Mouse (Mus musculus): ENCODE measurements around the gene Hao1.
A peak's percentile ranks its signal among the peaks of the same experiment; 100 is the strongest.

Hao1 gene

DNA sequence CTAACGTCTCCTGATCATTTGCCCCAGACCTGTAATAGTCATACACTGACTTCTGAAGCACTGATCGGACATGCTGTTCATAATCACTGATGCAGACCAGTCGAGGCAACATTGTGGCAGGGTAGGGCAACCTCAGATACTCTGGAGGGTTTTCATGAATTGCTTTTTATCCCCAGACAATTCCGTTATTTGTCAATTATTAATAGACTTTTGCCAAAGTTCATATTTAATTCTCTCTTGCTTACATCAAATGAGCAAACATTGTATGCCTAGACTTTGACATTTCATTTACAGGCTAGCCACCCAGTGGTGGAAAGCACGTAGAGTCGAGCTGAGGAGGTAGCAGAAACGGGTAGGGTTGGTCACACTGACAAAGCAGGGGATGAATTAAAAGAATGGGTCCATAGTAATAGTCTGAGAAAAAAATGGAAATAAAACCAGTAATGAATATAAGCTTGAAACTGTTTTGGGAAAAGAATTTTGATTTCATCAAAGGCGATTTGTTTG, at the start of gene Hao1:
Hao1 (minus strand) TSS at position 148 of the 507 bp plus-strand sequence.
- DNase-seq: no peak

DNA sequence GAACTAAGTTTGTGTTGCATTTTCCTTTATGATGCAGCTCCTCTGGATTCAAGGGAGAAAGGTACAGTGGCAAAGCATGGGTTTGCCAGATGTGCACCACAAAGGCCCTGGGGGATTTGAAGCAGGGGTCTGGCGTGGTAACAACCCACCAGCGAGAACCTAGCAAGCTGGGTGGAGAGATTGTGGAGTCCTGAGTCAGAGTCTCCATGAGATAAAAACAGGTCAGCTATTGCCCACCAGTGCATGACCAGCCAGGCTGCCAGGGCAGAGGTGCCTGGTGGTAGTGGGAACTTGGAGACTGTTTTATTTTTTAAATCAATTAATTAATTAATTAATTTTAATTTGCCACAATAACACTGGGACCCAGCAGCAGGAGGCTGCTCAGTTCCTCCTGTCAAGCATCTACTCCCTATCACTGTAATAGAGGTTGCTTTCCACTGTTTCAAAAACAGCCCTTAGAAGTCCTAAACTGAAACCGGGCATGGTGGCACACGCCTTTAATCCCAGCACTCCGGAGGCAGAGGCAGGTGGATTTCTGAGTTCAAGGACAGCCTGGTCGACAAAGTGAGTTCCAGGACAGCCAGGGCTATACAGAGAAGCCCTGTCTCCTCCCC, 37.0 kb upstream of the Hao1 start:
- DNase-seq: no peak

DNA sequence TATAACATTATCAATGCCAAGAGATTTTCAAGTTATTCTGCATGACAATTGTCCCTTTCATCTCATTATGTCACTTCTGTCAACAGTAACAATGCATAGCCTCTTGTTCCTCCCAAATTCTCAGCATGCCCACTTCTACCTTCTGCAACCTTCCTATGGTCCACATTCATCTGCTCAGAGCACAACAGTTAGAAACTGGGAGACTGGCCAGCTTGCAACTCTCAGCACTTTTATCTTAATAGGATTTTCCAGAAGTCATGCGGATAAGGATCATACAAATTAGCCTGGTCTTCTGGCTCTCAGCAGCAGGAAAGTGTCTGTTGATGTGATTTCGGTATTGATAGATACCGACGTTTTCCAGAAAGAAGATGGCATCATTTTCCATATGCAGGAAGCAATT, 31.1 kb upstream of the Hao1 start:
- no peak for DNase-seq

DNA sequence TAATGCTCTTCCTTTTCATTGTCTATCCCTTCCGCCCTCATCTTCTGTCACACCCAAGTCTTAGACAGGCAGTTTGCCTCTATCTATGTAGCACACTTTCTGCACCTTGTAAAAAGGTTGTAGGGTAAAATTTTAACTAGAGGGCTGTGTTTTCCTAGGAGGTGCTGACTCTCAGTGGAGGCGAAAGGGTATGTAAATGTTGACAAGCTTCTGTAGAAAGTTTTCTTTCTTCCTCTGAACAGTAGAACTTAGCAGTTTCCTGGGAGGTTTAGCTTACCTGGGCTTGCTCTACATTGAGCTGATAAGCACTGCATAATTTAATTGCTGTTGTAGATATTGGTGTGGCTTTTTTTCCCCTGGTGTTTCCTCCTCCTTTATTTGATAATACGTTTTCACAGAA, 5.3 kb upstream of the Hao1 start:
- no peak for DNase-seq

DNA sequence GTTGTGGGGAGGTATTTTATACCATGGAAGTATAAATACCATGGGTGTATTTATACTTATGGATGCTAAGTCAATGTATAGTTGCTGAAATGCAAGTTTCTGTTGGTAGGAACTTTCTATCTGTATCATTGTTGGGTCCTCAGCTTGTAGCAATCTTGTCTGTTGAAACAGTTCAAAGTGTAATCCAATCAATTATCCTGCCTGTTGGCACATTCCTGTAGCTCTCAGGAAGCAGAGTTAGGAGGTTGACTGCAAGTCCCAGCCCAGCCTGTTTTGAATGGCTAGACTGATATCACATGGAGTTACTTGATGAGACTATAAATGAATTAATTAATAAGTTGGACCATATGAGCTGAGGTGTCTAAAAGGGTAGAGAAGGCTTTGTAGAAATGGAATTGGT, 1.8 kb downstream of the Hao1 start:
- DNase-seq: no peak

DNA sequence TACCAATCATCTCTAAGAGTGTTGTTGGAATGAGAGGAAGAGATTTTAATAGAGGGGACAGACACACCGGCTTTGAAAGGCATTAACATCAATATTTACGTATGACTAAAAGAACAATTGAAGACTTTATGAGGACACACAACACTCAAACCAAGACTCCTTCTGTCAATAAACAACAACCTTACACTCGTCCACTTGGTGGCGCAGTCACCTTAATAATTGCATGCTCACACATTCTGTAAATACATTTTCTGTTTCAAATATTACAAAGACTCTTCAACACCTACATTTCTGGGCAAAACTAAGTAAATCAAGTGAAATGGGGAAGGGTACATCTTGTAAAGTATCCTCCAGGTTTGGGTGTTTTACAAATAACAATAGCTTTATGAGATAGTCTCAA, 4.4 kb downstream of the Hao1 start:
- peak; percentile 81 for DNase-seq

DNA sequence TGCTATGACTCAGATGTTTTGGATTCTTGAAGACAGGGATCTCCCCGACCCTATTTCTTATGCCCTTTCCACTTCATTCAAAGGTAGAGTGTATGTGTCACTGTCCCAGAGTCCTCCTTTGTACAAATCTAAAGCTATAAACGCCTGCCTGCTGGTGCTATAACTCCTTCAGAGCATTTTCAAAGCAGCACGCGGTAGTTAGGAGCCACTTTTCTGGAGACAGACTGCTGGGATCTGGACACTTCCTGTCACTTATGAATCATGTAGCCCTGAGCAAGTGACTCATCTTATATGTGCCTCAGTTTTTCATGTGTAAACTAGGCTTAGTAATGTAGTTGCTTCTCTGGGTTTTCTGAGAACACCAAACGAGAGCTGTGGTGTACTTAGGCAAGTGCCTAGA, 9.1 kb downstream of the Hao1 start:
- no peak for DNase-seq

DNA sequence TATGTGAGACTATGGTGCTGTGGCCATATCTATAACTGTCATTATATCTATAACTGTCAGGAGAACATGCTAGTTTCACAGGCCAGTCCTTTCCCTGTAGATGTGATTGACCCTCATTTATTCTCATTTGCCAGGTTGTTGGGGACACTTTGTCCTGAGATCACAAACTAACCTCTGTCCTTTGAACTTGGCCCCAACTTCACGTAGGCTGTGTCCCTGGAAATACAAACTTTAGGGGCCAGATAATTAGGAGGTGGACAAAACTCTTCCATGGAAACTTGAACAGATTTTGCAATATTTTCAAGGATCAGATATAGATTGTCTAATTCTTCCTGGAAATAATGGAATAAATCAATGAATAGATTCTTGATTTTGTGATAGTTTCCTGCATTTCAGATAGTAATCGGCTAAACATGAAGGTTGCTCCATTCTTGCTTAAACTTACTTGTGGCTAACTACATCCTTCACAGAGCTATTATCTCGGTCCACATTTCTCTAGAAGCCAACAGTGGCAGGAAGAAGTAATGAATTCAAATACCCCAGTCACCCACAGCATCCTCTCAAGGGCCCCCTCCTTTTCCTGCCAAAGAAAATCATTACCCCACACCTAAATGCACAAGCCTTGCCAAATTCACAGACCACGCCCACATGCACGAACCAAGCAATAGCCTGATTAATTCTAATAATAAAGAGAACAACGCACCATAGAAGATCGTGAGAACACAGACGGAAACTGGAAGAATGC, 9.7 kb downstream of the Hao1 start:
- no peak for DNase-seq

DNA sequence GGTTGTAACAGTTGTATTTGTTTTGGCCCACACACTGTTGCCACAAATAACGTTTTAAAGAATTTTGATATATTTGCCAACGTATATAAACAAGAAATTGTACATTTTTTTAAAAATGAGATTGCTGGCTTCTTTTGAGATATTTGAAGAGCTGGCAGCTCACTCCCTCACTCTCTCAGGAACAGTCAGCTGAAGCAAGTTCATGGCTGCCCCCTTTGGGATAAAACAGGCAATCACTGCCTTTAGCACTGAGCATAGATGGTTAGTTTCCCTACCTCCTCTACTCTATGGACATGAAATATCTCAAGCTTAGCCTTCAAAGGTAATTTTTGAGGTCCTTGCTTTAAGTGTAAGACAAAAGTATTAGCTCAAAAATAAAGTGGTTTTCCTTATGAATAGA, 10.7 kb downstream of the Hao1 start:
- DNase-seq: no peak

DNA sequence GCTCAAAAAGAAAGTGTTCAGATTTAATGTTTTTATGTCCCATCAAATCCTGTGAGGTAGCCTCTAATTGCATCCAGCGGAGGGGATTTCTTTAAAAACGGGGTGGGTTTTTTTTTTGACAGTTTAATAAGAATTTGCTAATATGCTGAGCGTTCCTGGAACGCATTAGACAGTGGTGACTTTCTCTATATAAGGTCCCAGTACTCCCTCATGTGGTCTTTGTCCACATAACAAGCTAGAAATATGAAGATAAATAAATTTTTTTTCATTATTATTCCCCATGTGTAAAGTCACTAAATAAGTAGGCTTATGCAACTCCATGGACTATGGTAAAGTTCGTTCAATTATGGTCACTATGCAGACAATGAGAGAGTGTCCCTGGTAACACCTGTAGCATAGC, 13.1 kb downstream of the Hao1 start:
- peak; percentile 11 for DNase-seq

DNA sequence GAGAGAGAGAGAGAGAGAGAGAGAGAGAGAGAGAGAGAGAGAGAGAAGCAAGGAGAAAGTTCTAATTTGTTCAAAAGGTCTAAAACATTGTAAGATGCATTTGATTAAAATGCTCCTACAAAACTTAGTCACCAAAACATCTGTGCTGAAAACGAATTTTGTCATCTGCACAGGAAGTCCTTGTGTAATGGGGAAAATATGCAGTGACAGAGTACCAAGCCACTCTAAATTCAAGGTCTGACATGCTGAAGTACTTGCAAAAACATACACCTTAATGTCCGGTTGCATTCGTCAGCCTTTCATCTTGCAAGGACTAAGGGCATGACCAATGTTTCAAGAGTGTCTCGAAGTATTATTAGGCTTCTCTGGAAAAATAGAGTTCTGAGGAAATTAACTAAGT, 15.7 kb downstream of the Hao1 start:
- no peak for DNase-seq

DNA sequence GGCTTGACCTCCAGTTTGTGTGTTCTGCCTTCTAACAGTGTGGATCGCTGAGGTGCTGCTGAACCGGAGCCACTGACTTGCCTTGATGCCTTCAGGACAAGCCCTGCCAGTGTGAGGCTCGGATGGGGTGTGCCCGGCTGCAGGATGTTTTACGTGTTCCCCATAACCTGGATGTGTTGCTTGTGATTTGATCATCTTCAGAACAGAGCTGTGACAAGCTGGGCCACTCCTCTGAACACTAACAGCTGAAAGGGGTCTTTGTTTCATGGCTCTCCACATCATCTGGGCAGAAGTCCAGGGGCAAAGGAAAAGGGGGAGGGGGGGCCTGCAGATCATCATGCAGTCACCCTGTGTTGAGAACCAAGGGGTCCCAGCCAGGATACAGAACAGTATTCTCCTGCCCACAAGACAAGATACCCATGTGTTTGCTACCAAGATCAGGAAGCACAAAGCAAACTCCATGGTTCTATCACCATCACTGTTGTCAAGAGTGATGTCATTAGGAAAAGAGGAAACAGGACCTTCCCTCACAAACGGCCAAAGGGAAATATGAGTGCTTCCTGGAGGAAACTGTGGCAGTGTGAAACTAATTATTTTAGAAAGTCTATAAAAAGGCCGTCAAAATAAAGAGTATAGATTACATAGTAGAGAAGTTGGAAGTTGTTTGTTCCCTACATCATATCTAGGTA, 25.9 kb downstream of the Hao1 start:
- DNase-seq: no peak

DNA sequence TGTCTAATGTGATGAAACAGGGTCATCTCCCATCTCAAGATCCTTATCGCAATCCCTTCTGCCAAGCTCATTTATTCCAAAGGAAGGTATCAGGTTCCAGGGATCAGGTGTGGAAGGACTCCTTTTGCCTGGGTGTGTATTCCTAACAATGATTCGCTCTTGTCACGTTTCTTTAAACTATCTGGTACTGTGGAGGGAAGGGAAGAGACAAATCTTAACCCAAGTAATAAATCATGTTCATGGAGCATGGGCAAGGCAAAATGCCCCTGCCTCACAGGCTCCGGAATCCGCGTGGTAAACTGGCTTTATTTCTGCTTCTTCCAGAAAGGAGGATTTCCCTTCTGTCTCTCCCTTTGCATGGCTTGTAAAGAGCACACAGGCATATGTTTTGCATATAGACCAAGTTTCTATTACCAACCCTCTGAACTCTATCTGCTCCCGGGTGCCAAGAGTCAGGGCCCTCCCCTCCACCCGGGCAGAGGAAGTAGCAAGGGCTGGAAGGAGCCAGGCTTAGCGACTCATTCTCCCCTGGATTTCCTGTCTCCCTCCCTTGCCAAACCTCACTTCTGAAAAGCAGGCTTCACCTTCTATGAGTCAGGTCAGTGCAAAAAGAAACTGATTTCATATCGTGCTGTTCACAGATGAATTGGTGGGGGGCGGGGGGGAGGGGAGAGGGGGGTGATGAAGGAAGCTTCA, 26.6 kb downstream of the Hao1 start:
- no peak for DNase-seq

DNA sequence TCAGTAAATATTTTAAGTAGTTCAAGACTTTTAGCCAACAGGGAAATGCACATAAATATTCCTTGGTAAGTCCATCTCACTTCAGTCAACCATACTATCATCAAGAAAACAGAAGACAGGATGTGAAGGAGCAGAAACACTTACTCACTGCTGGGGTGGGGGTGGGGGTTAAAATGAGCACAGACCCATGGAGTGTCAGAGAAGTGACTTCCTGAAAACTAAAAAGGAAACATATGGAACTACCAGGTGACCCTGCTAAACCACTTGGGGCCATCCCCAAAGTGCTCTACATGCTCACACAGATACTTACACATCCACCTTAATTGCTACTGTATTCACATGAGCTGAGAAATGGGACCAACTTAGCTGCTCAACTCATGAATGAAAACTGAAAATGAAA, 36.1 kb downstream of the Hao1 start:
- no peak for DNase-seq

DNA sequence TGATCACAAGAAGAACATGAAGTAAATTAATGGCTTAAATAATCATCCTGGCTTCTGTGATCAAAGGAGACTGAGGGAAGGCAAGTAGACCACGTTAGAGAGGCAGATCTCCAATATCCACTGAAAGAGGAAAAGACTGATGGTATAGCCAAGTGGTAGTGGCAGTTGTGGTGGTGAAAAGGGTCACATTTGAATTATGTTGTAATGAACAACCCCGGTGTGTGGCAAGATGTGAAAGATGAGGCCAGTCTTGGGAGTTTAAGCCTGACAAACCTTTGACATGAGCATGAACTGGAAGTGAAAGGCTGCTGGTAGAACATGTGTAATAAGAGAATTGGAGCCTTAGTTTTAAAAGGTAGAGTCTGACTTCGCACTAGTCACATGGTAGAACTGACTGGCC, 54.4 kb downstream of the Hao1 start:
- DNase-seq: no peak

DNA sequence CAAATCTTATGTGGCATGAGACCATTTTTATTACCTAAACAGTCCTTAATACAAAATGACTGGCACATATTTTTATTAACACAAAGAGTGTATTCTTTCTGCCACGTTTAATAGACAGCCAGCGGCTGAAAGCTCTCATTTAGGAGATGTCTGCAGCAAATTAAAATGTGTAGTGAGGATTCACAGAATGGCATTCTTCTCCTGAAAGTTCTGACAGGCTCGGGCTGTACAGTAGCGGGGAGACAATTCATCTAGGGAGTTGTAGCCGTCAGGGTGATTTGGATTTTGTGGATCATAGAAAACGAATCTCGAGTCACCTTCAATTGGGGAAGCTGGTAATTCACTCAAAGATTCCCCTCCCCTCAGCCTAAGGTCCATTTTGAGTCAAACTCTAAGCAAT, 55.7 kb downstream of the Hao1 start:
- DNase-seq: no peak

DNA sequence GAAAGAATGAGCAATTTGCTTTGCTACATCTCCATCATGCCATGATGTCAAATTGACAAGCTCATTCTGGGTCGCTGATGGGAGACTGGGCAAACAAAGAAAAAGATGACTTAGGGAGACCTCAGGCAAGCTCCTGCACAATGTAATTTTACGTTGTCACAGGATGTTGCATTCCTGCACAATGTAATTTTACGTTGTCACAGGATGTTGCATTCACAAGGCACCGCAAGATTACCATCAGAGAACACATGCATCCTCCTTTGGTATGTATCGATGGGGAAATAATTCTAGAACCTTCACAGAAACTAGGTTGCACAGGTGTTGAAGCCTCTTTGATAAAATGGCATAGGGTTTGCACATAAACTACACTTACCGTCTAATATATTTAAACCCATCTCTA, 65.5 kb downstream of the Hao1 start:
- no peak for DNase-seq

DNA sequence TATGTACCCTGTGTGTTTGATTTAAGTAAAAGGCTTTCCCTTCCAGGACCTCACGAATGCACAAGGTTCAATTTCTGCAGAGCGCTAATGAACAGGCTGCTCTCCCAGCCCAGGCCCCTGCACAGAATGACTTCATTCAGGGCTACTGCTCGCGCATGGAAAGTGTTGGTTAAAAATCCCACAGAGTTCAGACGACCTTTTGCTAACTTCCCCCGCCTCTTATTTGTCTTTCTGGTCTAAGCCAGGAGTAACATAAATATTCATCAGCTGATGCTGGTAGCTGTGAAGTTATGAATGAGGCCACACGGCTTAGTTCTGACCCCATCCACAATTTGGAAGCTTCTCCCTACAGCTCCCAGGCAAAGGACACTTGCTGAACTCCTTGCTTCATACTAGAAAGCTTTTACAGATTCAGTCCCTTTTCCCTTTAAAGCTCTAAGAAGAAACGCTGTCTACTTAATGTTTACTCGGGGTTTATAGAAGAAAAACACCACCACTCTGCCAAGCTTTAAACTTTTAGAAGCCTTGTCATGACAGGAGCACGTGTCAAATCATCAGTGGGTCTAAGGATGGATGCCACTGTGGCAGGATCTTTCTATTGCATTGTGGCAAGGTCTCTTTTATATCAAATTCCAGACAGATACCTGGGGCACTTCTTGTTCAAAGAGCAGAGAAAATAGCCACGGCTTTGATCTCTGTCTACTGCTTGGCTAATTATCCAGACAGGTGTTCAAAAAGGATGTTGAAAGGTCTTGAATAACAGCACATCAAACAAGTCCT, 67.9 kb downstream of the Hao1 start:
- DNase-seq: no peak

DNA sequence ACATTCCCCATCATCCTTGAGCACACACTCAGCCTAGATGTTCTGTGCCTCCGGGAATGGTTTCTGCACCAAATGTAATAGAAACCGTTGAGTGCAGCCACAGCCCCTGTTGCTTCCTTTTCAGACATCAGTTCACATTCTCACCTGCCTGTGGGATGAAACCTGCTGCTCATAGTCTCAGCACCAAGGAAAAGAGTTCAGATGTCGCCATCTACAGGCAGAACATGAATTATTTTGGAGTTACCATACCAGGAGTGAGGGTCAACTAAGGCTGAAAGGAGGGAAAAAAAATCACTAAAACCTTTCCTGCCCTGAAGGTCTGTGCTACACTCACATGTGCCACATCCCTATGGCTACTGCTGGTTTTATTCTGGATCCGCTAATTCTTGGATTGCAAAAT, 71.5 kb downstream of the Hao1 start:
- DNase-seq: peak; percentile 5

DNA sequence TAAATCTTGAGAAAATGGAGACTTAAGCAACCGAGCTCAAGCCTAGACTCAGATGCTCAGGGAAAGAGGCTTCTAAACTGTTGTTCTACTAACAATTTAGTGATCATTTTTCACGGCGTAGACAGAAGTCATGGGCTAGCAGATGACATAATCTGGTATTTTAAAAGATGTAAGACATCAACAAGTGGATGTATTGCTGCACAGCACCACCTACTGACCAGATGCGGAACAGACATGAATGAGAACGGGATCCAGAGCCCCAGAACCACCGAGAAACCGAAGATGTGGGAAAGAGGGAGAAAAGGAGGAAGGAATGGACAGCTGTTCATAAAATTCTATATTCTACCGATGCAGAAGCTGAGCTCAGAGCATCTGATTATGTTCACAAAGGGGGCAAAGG, 72.4 kb downstream of the Hao1 start:
- peak; percentile 83 for DNase-seq

DNA sequence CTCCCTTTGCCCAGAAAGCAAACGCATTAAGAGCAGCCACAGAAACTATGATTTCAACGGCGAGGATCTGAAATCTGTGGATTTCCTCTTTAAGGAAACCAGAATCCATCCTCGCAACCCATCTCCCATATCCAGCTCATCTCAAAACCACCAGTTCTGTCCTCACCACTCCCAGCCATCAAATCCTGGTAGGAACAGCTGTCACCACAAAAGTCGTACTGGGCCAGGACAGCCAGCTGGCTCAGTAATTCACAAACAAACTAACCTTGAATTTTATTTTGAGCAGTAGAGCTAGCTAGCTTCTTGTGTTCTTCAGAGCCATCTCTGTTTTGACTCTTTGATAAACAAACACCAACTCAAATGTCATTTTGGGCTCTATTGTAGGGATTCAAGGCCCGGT, 73.0 kb downstream of the Hao1 start:
- DNase-seq: no peak

DNA sequence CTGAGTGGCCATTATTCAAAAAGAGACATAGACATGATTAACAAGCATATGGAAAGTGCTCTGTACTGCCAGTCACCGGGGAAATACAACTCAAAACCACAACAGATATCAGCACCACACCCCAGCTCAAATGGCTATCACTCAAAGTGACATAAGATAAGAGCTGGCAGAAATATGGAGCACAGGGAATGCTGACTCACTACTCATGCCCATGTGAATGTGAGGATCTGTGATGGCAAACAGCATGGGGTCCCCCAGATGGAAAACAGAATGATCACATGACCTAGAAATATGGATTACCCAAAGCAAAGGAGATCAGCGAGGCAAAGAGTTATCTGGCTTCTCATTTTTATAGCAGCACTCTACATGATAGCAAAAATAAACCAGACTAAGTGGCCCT, 89.0 kb downstream of the Hao1 start:
- DNase-seq: no peak

DNA sequence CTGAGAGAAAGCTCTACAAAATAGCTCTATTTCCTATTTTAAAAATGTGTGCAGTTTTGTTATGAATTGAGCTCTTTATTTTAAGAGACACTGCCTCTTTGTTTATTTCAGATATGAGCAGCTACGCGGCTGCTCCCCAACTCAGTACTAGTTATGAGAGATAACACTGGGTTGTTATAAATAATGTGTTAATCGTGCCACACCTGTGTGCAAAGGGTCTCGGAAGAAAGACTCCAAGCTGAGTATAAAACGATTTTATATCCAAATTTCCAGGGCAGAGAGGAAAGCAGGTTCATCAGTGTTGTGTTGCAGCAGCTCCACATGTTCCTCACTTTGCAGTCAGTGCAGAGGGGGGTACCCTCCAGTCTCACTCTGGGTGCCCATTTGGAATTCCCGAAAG, 91.8 kb downstream of the Hao1 start:
- DNase-seq: no peak
